Mouse (Mus musculus) kidney, adult 2 months (tissue): ENCODE measurements around the gene Efcab11.

ENCODE experiments used
- CTCF ChIP-seq: fragments of 200-500 bp; conservative IDR thresholded peaks from 2 replicates; pipeline ENCODE4 v1.5.1; 2011; ENCODE audit warnings: low read depth, mild to moderate bottlenecking, control low read depth, low read length, moderate library complexity, mixed read lengths; ENCODE audit not compliant: insufficient read depth, insufficient read length
- POLR2A ChIP-seq: fragments of 200-500 bp; IDR thresholded peaks from one replicate; pipeline ENCODE4 v1.6.1; 2011; ENCODE audit warnings: low read depth, low read length, control low read depth

DNA sequence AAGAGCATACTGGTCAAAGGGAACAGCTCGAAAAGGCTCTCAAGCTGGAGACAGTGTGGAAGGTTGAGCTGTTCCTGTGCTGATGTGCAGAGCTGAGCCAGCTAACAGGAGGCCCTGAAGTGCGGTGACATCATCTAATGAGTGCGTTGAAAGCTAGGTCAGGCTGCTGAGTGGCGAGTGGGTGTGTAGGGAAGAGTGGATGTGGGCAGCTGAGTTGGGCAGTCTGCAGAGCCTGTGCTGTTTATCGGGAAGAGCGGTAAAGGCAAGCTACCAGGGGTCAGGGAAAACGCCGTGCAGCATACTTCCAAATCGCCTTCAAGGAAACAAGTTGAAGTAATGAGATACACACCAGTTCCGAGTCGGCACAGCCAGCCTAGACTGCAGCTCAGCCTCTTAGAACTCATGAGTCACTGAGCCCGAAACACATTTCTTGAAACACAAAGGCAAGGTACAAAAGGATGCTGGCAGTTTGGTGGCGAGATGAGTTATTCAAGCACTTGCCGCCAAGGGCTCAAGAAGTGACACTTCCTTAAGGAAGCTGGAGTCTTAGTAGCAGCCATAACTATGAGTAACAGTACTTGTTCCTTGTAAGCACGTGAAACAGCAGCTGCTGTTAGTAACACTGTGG lies 33.7 kb upstream of the Efcab11 start:
- TF ChIP-seq POLR2A (no peak), CTCF (no peak)
